Mouse (Mus musculus) intestine, embryonic 16.5 days (tissue): ENCODE measurements around the gene Gm45711. TPM values are rescaled to one million over a fixed set of nuclear protein-coding genes. Genes with fewer than 3 reads are reported as not detected.
"Not testable (repeated sequence)": the region's sequence is repeated elsewhere in the genome, so short reads cannot be mapped to it uniquely, and the experiment has no call there.

Experiments
- ATAC-seq: fragments of 200-750 bp; cut with Nextera tagmentation; 2 replicates; pipeline ENCODE4 v1.8.0; 2017; ENCODE audit warnings: moderate TSS enrichment, moderate library complexity
- H3K27ac ChIP-seq: fragments of 300-500 bp; sonication (generic); 2 replicates; pipeline ENCODE4 v1.5.1; 2014; ENCODE audit warnings: mild to moderate bottlenecking, low read length
- H3K27me3 ChIP-seq: fragments of 300-500 bp; sonication (generic); replicated peaks from 2 replicates; pipeline ENCODE4 v1.6.1; 2014; ENCODE audit warnings: low read length, control low read depth, mixed read lengths; ENCODE audit not compliant: control insufficient read depth, insufficient read depth
- H3K36me3 ChIP-seq: fragments of 300-500 bp; sonication (generic); 2 replicates; pipeline ENCODE4 v1.6.1; 2014; ENCODE audit warnings: low read length, control low read depth; ENCODE audit not compliant: control insufficient read depth, insufficient read depth
- H3K4me1 ChIP-seq: fragments of 300-500 bp; sonication (generic); 2 replicates; pipeline ENCODE4 v1.6.1; 2014; ENCODE audit warnings: low read length, control low read depth, mixed read lengths; ENCODE audit not compliant: control insufficient read depth, insufficient read depth
- H3K4me2 ChIP-seq: fragments of 300-500 bp; sonication (generic); 2 replicates; pipeline ENCODE4 v1.6.1; 2014; ENCODE audit warnings: low read depth, low read length, control low read depth
- H3K4me3 ChIP-seq: fragments of 300-500 bp; sonication (generic); 2 replicates; pipeline ENCODE4 v1.5.1; 2014; ENCODE audit warnings: mild to moderate bottlenecking, low read length
- H3K9ac ChIP-seq: fragments of 300-500 bp; sonication (generic); 2 replicates; pipeline ENCODE4 v1.6.1; 2014; ENCODE audit warnings: low read depth, low read length
- H3K9me3 ChIP-seq: fragments of 300-500 bp; sonication (generic); 2 replicates; pipeline ENCODE4 v1.6.1; 2016; ENCODE audit warnings: low read length, control low read depth; ENCODE audit not compliant: control insufficient read depth
- WGBS: fragments of 180-500 bp; shearing (Covaris S2); extraction: QIAGEN DNeasy Blood & Tissue Kit; methylation state at CpG from one replicate; pipeline ENCODE4 v1.1.7; 2014; 5-methylcytosine and 5-hydroxymethylcytosine counted together
- polyA plus RNA-seq: library from polyadenylated mRNA; unstranded; fragments of >200 nt; fragmentation: Nextera tagmentation; extraction: Ambion mirVana; gene quantifications from 2 replicates; pipeline ENCODE4 v1.2.1, GENCODE M21; 2015

Gene Gm45711
- polyA plus RNA-seq, 1 experiment from 2014 or later, result not detected

GRCm38 (mm10) chr8:104301577-104301976 is 8.3 kb downstream of the Gm45711 start:
- H3K9ac ChIP-seq, H3K27me3 ChIP-seq, H3K4me2 ChIP-seq, H3K9me3 ChIP-seq, H3K36me3 ChIP-seq, H3K4me1 ChIP-seq, ATAC-seq, H3K4me3 ChIP-seq, H3K27ac ChIP-seq: not testable (repeated sequence)
- WGBS, result 25% methylated on average over 3 of the region's 3 CpGs

DNA sequence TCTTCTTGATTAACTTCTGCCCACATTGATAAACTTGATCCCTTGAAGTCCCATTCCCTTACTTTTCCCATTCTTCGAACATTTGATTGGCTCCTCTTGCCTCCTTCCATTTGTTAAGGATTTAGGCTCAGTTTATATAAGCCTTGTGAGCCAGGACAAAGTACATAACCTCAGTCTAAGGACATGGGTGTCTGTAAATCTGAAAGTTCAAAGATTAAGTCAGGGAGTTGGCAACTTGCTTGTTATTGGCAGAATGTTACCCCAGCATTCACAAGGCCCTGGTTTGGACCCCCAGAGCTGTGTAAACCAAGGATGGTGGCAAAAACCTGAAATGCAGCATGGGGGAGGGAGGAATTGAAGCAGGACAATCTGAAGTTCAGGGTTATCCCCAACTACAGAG is 15.5 kb downstream of the Gm45711 start:
- H3K9me3 ChIP-seq, result no peaks in the 10 kb centered on the region
- H3K36me3 ChIP-seq, result no peaks in the 10 kb centered on the region
- ATAC-seq, result no peak
- no peaks in the 10 kb centered on the region for H3K27me3 ChIP-seq
- H3K27ac ChIP-seq, result no peak overlapping the region
- WGBS, result 85% methylated on average over 1 of the region's 1 CpGs
- H3K4me2 ChIP-seq, result no peak overlapping the region
- H3K4me3 ChIP-seq, result no peak overlapping the region
- no peak overlapping the region for H3K9ac ChIP-seq
- H3K4me1 ChIP-seq, result no peaks in the 10 kb centered on the region

DNA sequence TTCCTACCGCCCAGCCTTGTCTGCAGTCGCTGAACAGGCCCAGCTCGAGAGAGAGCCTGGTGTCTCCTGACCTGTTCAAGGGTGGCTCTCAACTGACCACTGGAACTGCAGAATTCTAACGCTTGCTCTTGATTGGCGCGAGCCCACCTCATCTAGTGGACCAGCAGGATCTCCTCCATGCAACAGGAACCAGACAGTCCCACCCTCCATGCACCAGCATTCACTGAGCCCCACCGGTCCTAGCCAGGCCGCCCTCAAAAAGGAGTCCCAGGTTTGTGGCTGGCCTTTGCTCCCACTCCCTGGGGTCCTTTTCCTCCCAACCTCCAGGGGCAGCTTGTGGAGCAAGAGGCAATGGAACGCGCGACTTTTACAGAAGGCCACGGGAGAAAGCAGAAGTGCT is 16.8 kb downstream of the Gm45711 start, which contains the start of gene Cmtm2a:
Gene Cmtm2a, minus strand, starts transcription at position 101 of the 400 bp plus-strand sequence.
- H3K27me3 ChIP-seq, H3K4me3 ChIP-seq, H3K4me1 ChIP-seq, H3K27ac ChIP-seq, H3K9ac ChIP-seq, H3K9me3 ChIP-seq, ATAC-seq, H3K36me3 ChIP-seq, H3K4me2 ChIP-seq: not testable (repeated sequence)
- 84% methylated on average over 9 of the region's 12 CpGs for WGBS

- Histone ChIP-seq H3K4me2 (no peak overlapping the region), H3K9ac (no peak overlapping the region), H3K4me3 (no peak overlapping the region), H3K27ac (no peak overlapping the region), H3K27me3 (no peaks in the 10 kb centered on the region), H3K4me1 (no peaks in the 10 kb centered on the region), H3K9me3 (no peaks in the 10 kb centered on the region), H3K36me3 (no peaks in the 10 kb centered on the region)
- no peak for ATAC-seq
- WGBS, result 85% methylated on average over 6 of the region's 6 CpGs
Observed at GRCm38 (mm10) chr8:104268937-104269440, 40.9 kb downstream of the Gm45711 start.

GRCm38 (mm10) chr8:104268368-104268767 is 41.5 kb downstream of the Gm45711 start:
- H3K27ac ChIP-seq, result no peak overlapping the region
- ATAC-seq, result 0 out of 2 replicates have a peak, but pooled peaks have one; percentile 46
- H3K4me3 ChIP-seq, result no peak overlapping the region
- H3K36me3 ChIP-seq, result no peaks in the 10 kb centered on the region
- no peaks in the 10 kb centered on the region for H3K27me3 ChIP-seq
- no peak overlapping the region for H3K4me2 ChIP-seq
- no peak overlapping the region for H3K9ac ChIP-seq
- H3K4me1 ChIP-seq, result no peaks in the 10 kb centered on the region
- H3K9me3 ChIP-seq, result no peaks in the 10 kb centered on the region

DNA sequence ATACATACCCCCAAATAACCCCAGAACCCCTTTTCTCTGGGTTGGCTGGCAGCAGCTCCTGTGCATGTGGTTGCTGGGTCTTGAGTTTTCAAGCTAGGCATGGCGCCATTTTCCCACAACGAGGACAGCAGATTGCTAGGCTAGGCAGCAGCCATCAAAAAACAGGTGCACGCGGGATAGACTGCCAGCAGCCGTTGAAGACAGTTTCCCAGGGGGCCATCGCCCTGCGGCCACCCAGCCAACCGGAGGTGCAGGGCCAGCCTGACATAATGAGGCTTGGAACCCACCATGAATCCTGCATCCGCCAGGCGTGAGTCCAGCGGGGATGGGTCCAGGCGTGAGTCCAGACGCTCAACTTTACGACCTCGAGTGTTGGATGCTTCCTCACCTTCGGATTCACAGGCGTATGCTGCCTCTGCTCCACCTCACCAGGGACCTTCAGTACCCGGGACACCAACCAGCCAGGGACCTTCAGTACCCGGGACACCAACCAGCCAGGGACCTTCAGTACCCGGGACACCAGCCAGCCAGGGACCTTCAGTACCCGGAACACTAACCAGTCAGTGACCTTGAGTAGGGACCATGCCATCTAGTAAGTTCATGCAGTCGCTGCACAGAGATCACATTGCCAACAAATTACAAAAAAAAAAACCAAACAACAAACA is 45.5 kb downstream of the Gm45711 start:
- not testable (repeated sequence) for H3K27ac ChIP-seq, H3K27me3 ChIP-seq, H3K4me3 ChIP-seq, ATAC-seq, H3K4me2 ChIP-seq, H3K4me1 ChIP-seq, H3K36me3 ChIP-seq, H3K9ac ChIP-seq, H3K9me3 ChIP-seq
- 97% methylated on average over 22 of the region's 22 CpGs for WGBS

GRCm38 (mm10) chr8:104261802-104262201 is 48.1 kb downstream of the Gm45711 start:
- peaks cover 11% of the 10 kb centered on the region; the same call in 1 of the 2 replicates for H3K36me3 ChIP-seq
- WGBS, result 88% methylated on average over 5 of the region's 5 CpGs
- H3K9ac ChIP-seq, H3K4me3 ChIP-seq, H3K4me1 ChIP-seq, H3K27me3 ChIP-seq, H3K4me2 ChIP-seq, H3K9me3 ChIP-seq, ATAC-seq, H3K27ac ChIP-seq: not testable (repeated sequence)

GRCm38 (mm10) chr8:104253016-104253415 is 56.9 kb downstream of the Gm45711 start:
- Histone ChIP-seq H3K36me3 (peaks cover under 1% of the 10 kb centered on the region; the same call in 1 of the 2 replicates), H3K4me3 (no peak overlapping the region), H3K4me2 (no peak overlapping the region), H3K27me3 (no peaks in the 10 kb centered on the region), H3K27ac (no peak overlapping the region), H3K9me3 (no peaks in the 10 kb centered on the region), H3K9ac (no peak overlapping the region), H3K4me1 (no peaks in the 10 kb centered on the region)
- 89% methylated on average over 3 of the region's 3 CpGs for WGBS
- ATAC-seq, result no peak

DNA sequence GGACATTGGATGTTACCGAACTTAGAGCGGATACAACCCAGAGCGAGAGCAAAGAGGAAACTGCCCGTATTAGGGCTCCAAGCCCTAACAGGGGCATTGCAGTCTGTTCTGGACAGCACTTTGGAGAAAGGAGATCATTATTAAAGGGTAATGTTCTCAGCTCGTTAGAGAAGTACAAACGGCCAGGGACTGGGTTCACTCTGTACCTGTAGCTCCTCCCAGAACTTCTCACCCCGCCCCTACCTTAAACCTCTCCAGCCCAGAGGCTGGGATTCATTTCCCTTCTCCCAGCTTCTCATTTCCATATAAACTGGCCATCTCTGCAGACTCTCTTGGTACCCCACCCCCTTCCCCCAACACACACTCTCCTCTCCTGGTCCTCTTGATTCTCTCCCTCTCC is 58.4 kb downstream of the Gm45711 start:
- Histone ChIP-seq H3K9ac (peak overlapping the region; percentile 72), H3K27me3 (no peaks in the 10 kb centered on the region), H3K4me3 (peak overlapping the region; percentile 67), H3K27ac (peak overlapping the region; percentile 85; the same call in 1 of the 2 replicates), H3K9me3 (no peaks in the 10 kb centered on the region), H3K4me1 (peaks cover 10% of the 10 kb centered on the region; the same call in 1 of the 2 replicates), H3K4me2 (peak overlapping the region; percentile 79), H3K36me3 (no peaks in the 10 kb centered on the region)
- peak; percentile 46 for ATAC-seq
- 0% methylated on average over 7 of the region's 7 CpGs for WGBS
